ENCODE assay signal across 19 mouse cellular contexts in the genomic region with DNA sequence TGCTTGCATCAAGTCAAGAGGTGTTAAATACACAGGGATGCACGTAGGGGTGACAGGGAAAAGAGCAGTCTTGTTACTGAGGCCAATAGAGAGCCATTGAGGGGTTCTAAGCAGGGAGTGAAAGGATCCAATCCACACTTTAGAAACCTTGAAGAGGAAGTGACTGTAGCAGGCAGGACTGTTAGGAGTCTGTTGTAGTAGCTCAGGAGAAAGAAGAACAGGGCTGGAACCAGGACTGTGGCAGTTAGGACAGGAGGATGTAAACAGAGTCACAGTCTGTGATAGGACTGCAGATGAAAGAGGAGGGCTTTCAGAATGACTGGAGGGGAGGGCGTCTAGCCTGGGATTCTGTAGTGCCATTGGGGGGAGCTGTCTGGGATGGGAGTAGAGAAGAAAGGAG. TPM values are rescaled to one million over a fixed set of nuclear protein-coding genes. Genes with fewer than 3 reads are reported as not detected.
A peak's percentile ranks its signal among the peaks of the same experiment; 100 is the strongest.
DNase-seq lines count a peak whose midpoint lies in the region; ATAC-seq and TF ChIP-seq lines count a peak whose summit lies in the region.
"Had no signal": no experiment of that assay in that cellular context is flagged by ENCODE, and none has a peak within 500 bp of the region (broad histone marks: within the 10 kb centered on the region; RNA-seq: fewer than 3 reads in every experiment).

No protein-coding gene starts in this region.

- 0 out of 2 replicates have a peak overlapping the region, but pooled peaks have one; percentile 38 for H3K27ac ChIP-seq in heart, embryonic 12.5 days (ENCODE audit: poor library complexity, severe bottlenecking)
- no peak overlapping the region for H3K27ac ChIP-seq in heart, embryonic 11.5 days (ENCODE audit: low read depth, low read length)
- H3K27ac ChIP-seq in liver, embryonic 12.5 days, result no peak overlapping the region
- no peak overlapping the region for H3K27ac ChIP-seq in liver, postnatal 0 days (ENCODE audit: low read depth)
- H3K27ac ChIP-seq: embryonic facial prominence, embryonic 10.5 days; forebrain, embryonic 15.5 days; hindbrain, embryonic 12.5 days had no signal

- H3K4me3 ChIP-seq in heart, embryonic 12.5 days, result no peak overlapping the region
- H3K4me3 ChIP-seq in heart, embryonic 11.5 days (ENCODE audit: low read depth, low read length), result no peak overlapping the region
- H3K4me3 ChIP-seq in liver, embryonic 12.5 days, result no peak overlapping the region
- H3K4me3 ChIP-seq in liver, postnatal 0 days (ENCODE audit: low read depth, low read length), result no peak overlapping the region
- H3K4me3 ChIP-seq: embryonic facial prominence, embryonic 10.5 days; forebrain, embryonic 15.5 days; hindbrain, embryonic 12.5 days had no signal

- no peak overlapping the region for H3K9ac ChIP-seq in heart, embryonic 12.5 days
- H3K9ac ChIP-seq in heart, embryonic 11.5 days (ENCODE audit: low read depth, low read length), result no peak overlapping the region
- H3K9ac ChIP-seq in liver, embryonic 12.5 days, result 0 out of 2 replicates have a peak overlapping the region, but pooled peaks have one; percentile 1
- H3K9ac ChIP-seq in liver, postnatal 0 days (replicated peaks), result no peak overlapping the region
- H3K9ac ChIP-seq: forebrain, embryonic 15.5 days; hindbrain, embryonic 12.5 days had no signal

- no peak for ATAC-seq in heart, embryonic 12.5 days (ENCODE audit: insufficient number of reproducible peaks, low FRiP score)
- ATAC-seq in heart, embryonic 11.5 days (replicated peaks; ENCODE audit: insufficient number of reproducible peaks, low FRiP score, low TSS enrichment), result no peak
- ATAC-seq in liver, embryonic 12.5 days, result no peak
- no peak for ATAC-seq in liver, postnatal 0 days
- ATAC-seq in granulocyte monocyte progenitor cell, adult 5-6 weeks (replicated peaks; ENCODE audit: poor library complexity, severe bottlenecking), result peak; percentile 53
- ATAC-seq in megakaryocyte progenitor cell, adult 5-6 weeks (replicated peaks; ENCODE audit: poor library complexity), result peak; percentile 54
- ATAC-seq: forebrain, embryonic 15.5 days; hindbrain, embryonic 16.5 days; inflammation-experienced regulatory T-cells, adult 6 months; intestine, postnatal 0 days had no signal

- H3K9me3 ChIP-seq in heart, embryonic 12.5 days (replicated peaks), result peaks cover 5% of the 10 kb centered on the region; the same call in 1 of the 2 replicates
- H3K9me3 ChIP-seq in heart, embryonic 11.5 days (replicated peaks; ENCODE audit: control insufficient read depth, low read length), result no peaks in the 10 kb centered on the region
- H3K9me3 ChIP-seq in liver, embryonic 12.5 days (replicated peaks), result no peaks in the 10 kb centered on the region
- H3K9me3 ChIP-seq in liver, postnatal 0 days (ENCODE audit: low read length), result no peaks in the 10 kb centered on the region
- H3K9me3 ChIP-seq: embryonic facial prominence, embryonic 10.5 days; forebrain, embryonic 15.5 days; hindbrain, embryonic 12.5 days had no signal

- no peak for TF ChIP-seq CTCF in liver, postnatal 0 days (IDR thresholded peaks at IDR 0.05; ENCODE audit: low read depth)

- 33% methylated on average over 2 of the region's 2 CpGs for WGBS in heart, embryonic 12.5 days
- 35% methylated on average over 2 of the region's 2 CpGs for WGBS in heart, embryonic 11.5 days (ENCODE audit: insufficient replicate concordance)
- 31% methylated on average over 2 of the region's 2 CpGs for WGBS in liver, embryonic 12.5 days (ENCODE audit: insufficient replicate concordance)
- WGBS in liver, postnatal 0 days (ENCODE audit: insufficient replicate concordance), result 53% methylated on average over 2 of the region's 2 CpGs

- H3K4me1 ChIP-seq in heart, embryonic 12.5 days (replicated peaks), result peaks cover 39% of the 10 kb centered on the region
- peaks cover 24% of the 10 kb centered on the region for H3K4me1 ChIP-seq in heart, embryonic 11.5 days (ENCODE audit: control insufficient read depth, insufficient read depth, low read length)
- H3K4me1 ChIP-seq in liver, embryonic 12.5 days, result peaks cover 22% of the 10 kb centered on the region
- H3K4me1 ChIP-seq in liver, postnatal 0 days (ENCODE audit: insufficient read depth), result peaks cover 3% of the 10 kb centered on the region; the same call in 1 of the 2 replicates

- DNase-seq in liver, postnatal 0 days, result no peak
- no peak for DNase-seq in adrenal gland, postnatal 36 days
- DNase-seq: adrenal gland, adult 2 months; cerebellum, adult 11 months; cerebellum, adult 9-11 months; cerebellum, postnatal 36 days; gastrocnemius, postnatal 10 days; heart, postnatal 4 days had no signal

- no peaks in the 10 kb centered on the region for H3K27me3 ChIP-seq in heart, embryonic 12.5 days (replicated peaks)
- H3K27me3 ChIP-seq in heart, embryonic 11.5 days (ENCODE audit: control insufficient read depth, insufficient read depth, low read length), result no peaks in the 10 kb centered on the region
- no peaks in the 10 kb centered on the region for H3K27me3 ChIP-seq in liver, embryonic 12.5 days (replicated peaks)
- H3K27me3 ChIP-seq in liver, postnatal 0 days (ENCODE audit: insufficient read depth, low read length), result no peaks in the 10 kb centered on the region
- H3K27me3 ChIP-seq: forebrain, embryonic 15.5 days; hindbrain, embryonic 12.5 days had no signal

- TF ChIP-seq EP300 in liver, postnatal 0 days (IDR thresholded peaks at IDR 0.05; ENCODE audit: low read depth), result no peak

- no peak overlapping the region for H3K4me2 ChIP-seq in heart, embryonic 12.5 days
- no peak overlapping the region for H3K4me2 ChIP-seq in heart, embryonic 11.5 days
- H3K4me2 ChIP-seq in liver, embryonic 12.5 days, result no peak overlapping the region
- no peak overlapping the region for H3K4me2 ChIP-seq in liver, postnatal 0 days (ENCODE audit: low read depth, low read length)
- H3K4me2 ChIP-seq: forebrain, embryonic 15.5 days; hindbrain, embryonic 12.5 days had no signal

- peaks cover 20% of the 10 kb centered on the region for H3K36me3 ChIP-seq in heart, embryonic 12.5 days
- H3K36me3 ChIP-seq in heart, embryonic 11.5 days (ENCODE audit: control insufficient read depth, insufficient read depth, low read length), result peaks cover 2% of the 10 kb centered on the region; the same call in 1 of the 2 replicates
- 0 out of 2 replicates have a peak, but pooled peaks cover 5% of the 10 kb centered on the region for H3K36me3 ChIP-seq in liver, embryonic 12.5 days
- no peaks in the 10 kb centered on the region for H3K36me3 ChIP-seq in liver, postnatal 0 days (replicated peaks; ENCODE audit: insufficient read depth, low read length)
- H3K36me3 ChIP-seq: forebrain, embryonic 15.5 days had no signal

RNA-seq across cellular contexts. Expression of a gene that starts 14.1 kb away (rescaled TPM):
- 11.5 and 11.7 TPM in 2 replicates for polyA plus RNA-seq in heart, embryonic 12.5 days (2016; fragmentation: Nextera tagmentation; extraction: Ambion mirVana)
- polyA plus RNA-seq in heart, embryonic 11.5 days (2014; fragmentation: Nextera tagmentation; extraction: Ambion mirVana), result 7.7 and 10.3 TPM in 2 replicates
- polyA plus RNA-seq in liver, embryonic 12.5 days (2016; fragmentation: Nextera tagmentation; extraction: Ambion mirVana), result 1.8 and 1.9 TPM in 2 replicates
- 0.83 and 1.00 TPM in 2 replicates for polyA plus RNA-seq in liver, postnatal 0 days (2015; fragmentation: Nextera tagmentation; extraction: Ambion mirVana)
- 2.4 and 3.2 TPM in 2 replicates for total RNA-seq in granulocyte monocyte progenitor cell, adult 5-6 weeks (2014; fragmentation: Nextera tagmentation)
- total RNA-seq in granulocyte monocyte progenitor cell, adult 5-6 weeks (2017), result 1.1 and 1.4 TPM in 2 replicates
- total RNA-seq in megakaryocyte progenitor cell, adult 5-6 weeks (2015), result 1.8 and 2.6 TPM in 2 replicates
- 1.5 and 1.7 TPM in 2 replicates for total RNA-seq in megakaryocyte progenitor cell, adult 5-6 weeks (2017)
- total RNA-seq in adrenal gland, postnatal 36 days (2021), result 1 to 10 TPM; 5.4 to 6.3 TPM

RNA-seq across cellular contexts. Expression of a gene that starts 29.2 kb away (rescaled TPM):
- 31.3 and 35.5 TPM in 2 replicates for polyA plus RNA-seq in heart, embryonic 12.5 days (2016; fragmentation: Nextera tagmentation; extraction: Ambion mirVana)
- 34.4 and 41.2 TPM in 2 replicates for polyA plus RNA-seq in heart, embryonic 11.5 days (2014; fragmentation: Nextera tagmentation; extraction: Ambion mirVana)
- 24.9 and 26.2 TPM in 2 replicates for polyA plus RNA-seq in liver, embryonic 12.5 days (2016; fragmentation: Nextera tagmentation; extraction: Ambion mirVana)
- 5.8 and 9.0 TPM in 2 replicates for polyA plus RNA-seq in liver, postnatal 0 days (2015; fragmentation: Nextera tagmentation; extraction: Ambion mirVana)
- total RNA-seq in granulocyte monocyte progenitor cell, adult 5-6 weeks (2014; fragmentation: Nextera tagmentation), result 92.5 and 103 TPM in 2 replicates
- total RNA-seq in granulocyte monocyte progenitor cell, adult 5-6 weeks (2017), result 77.9 and 121 TPM in 2 replicates
- total RNA-seq in megakaryocyte progenitor cell, adult 5-6 weeks (2015), result 65.0 and 85.1 TPM in 2 replicates
- total RNA-seq in megakaryocyte progenitor cell, adult 5-6 weeks (2017), result 105 and 121 TPM in 2 replicates
- total RNA-seq in adrenal gland, postnatal 36 days (2021), result 10 to 100 TPM; 66.4 to 83.1 TPM

Comparison
In these comparisons a context has a peak if more than half of its experiments do, and no peak if none do; other contexts are left out.
1. ATAC-seq: peak in granulocyte monocyte progenitor cell, adult 5-6 weeks (single experiment) and megakaryocyte progenitor cell, adult 5-6 weeks (single experiment); none in heart, embryonic 12.5 days (single experiment), heart, embryonic 11.5 days (single experiment), liver, embryonic 12.5 days (single experiment) and liver, postnatal 0 days (single experiment).